Mouse (Mus musculus): Measurements from ENCODE around the gene Dnah10. TPM values are rescaled to one million over a fixed set of nuclear protein-coding genes. Genes with fewer than 3 reads are reported as not detected.

Gene Dnah10
- polyA plus RNA-seq, 1 experiment = 0.38 TPM

- Histone ChIP-seq H3K36me3 (ENCODE audit: control insufficient read depth, insufficient read depth, low read length) (no peaks in the 10 kb centered on the region), H3K27me3 (ENCODE audit: control insufficient read depth, insufficient read depth, low read length) (no peaks in the 10 kb centered on the region), H3K27ac (ENCODE audit: control insufficient read depth, insufficient read depth, low read length) (no peak overlapping the region), H3K4me3 (ENCODE audit: control insufficient read depth, insufficient read depth, low read length) (no peak overlapping the region), H3K4me1 (replicated peaks; ENCODE audit: control insufficient read depth, insufficient read depth, low read length) (no peaks in the 10 kb centered on the region)
- TF ChIP-seq POLR2A (IDR thresholded peaks at IDR 0.05; ENCODE audit: control insufficient read depth, extremely low read depth, insufficient read depth, low read length, poor library complexity) (no peak), CTCF (IDR thresholded peaks at IDR 0.05; ENCODE audit: borderline replicate concordance, control insufficient read depth, extremely low read depth, insufficient read depth, low read length, poor library complexity) (no peak)
- WGBS = 59% methylated on average over 4 of the region's 4 CpGs
- peak; percentile 74 for DNase-seq
Observed at GRCm38 (mm10) chr5:124868981-124869380, 144.1 kb downstream of the Dnah10 start.

- DNase-seq = no peak
- TF ChIP-seq POLR2A (IDR thresholded peaks at IDR 0.05; ENCODE audit: control insufficient read depth, extremely low read depth, insufficient read depth, low read length, poor library complexity) = no peak
- no peak for TF ChIP-seq CTCF (IDR thresholded peaks at IDR 0.05; ENCODE audit: borderline replicate concordance, control insufficient read depth, extremely low read depth, insufficient read depth, low read length, poor library complexity)
- H3K4me1 ChIP-seq (replicated peaks; ENCODE audit: control insufficient read depth, insufficient read depth, low read length) = no peaks in the 10 kb centered on the region
- no peak overlapping the region for H3K4me3 ChIP-seq (ENCODE audit: control insufficient read depth, insufficient read depth, low read length)
- H3K27me3 ChIP-seq (ENCODE audit: control insufficient read depth, insufficient read depth, low read length) = no peaks in the 10 kb centered on the region
- H3K27ac ChIP-seq (ENCODE audit: control insufficient read depth, insufficient read depth, low read length) = no peak overlapping the region
- WGBS = 93% methylated on average over 2 of the region's 2 CpGs
- H3K36me3 ChIP-seq (ENCODE audit: control insufficient read depth, insufficient read depth, low read length) = no peaks in the 10 kb centered on the region
Observed at GRCm38 (mm10) chr5:124872033-124872432, 147.1 kb downstream of the Dnah10 start.

GRCm38 (mm10) chr5:124873096-124873495 lies 148.2 kb downstream of the Dnah10 start:
- 32% methylated on average over 3 of the region's 3 CpGs for WGBS
- DNase-seq = no peak
- H3K27me3 ChIP-seq (ENCODE audit: control insufficient read depth, insufficient read depth, low read length) = no peaks in the 10 kb centered on the region
- no peak overlapping the region for H3K4me3 ChIP-seq (ENCODE audit: control insufficient read depth, insufficient read depth, low read length)
- TF ChIP-seq POLR2A (IDR thresholded peaks at IDR 0.05; ENCODE audit: control insufficient read depth, extremely low read depth, insufficient read depth, low read length, poor library complexity) = no peak
- TF ChIP-seq CTCF (IDR thresholded peaks at IDR 0.05; ENCODE audit: borderline replicate concordance, control insufficient read depth, extremely low read depth, insufficient read depth, low read length, poor library complexity) = no peak
- H3K36me3 ChIP-seq (ENCODE audit: control insufficient read depth, insufficient read depth, low read length) = no peaks in the 10 kb centered on the region
- H3K4me1 ChIP-seq (replicated peaks; ENCODE audit: control insufficient read depth, insufficient read depth, low read length) = no peaks in the 10 kb centered on the region
- H3K27ac ChIP-seq (ENCODE audit: control insufficient read depth, insufficient read depth, low read length) = no peak overlapping the region

- Histone ChIP-seq H3K27ac (ENCODE audit: control insufficient read depth, insufficient read depth, low read length) (no peak overlapping the region), H3K36me3 (ENCODE audit: control insufficient read depth, insufficient read depth, low read length) (no peaks in the 10 kb centered on the region), H3K4me1 (replicated peaks; ENCODE audit: control insufficient read depth, insufficient read depth, low read length) (no peaks in the 10 kb centered on the region), H3K27me3 (ENCODE audit: control insufficient read depth, insufficient read depth, low read length) (no peaks in the 10 kb centered on the region), H3K4me3 (ENCODE audit: control insufficient read depth, insufficient read depth, low read length) (no peak overlapping the region)
- WGBS = 95% methylated on average over 6 of the region's 6 CpGs
- no peak for TF ChIP-seq POLR2A (IDR thresholded peaks at IDR 0.05; ENCODE audit: control insufficient read depth, extremely low read depth, insufficient read depth, low read length, poor library complexity)
- no peak for TF ChIP-seq CTCF (IDR thresholded peaks at IDR 0.05; ENCODE audit: borderline replicate concordance, control insufficient read depth, extremely low read depth, insufficient read depth, low read length, poor library complexity)
- DNase-seq = no peak
Observed at GRCm38 (mm10) chr5:124873890-124874601, 149.2 kb downstream of the Dnah10 start.

- 97% methylated on average over 4 of the region's 4 CpGs for WGBS
- Histone ChIP-seq H3K27ac (ENCODE audit: control insufficient read depth, insufficient read depth, low read length) (no peak overlapping the region), H3K27me3 (ENCODE audit: control insufficient read depth, insufficient read depth, low read length) (no peaks in the 10 kb centered on the region), H3K4me1 (replicated peaks; ENCODE audit: control insufficient read depth, insufficient read depth, low read length) (no peaks in the 10 kb centered on the region), H3K4me3 (ENCODE audit: control insufficient read depth, insufficient read depth, low read length) (no peak overlapping the region), H3K36me3 (ENCODE audit: control insufficient read depth, insufficient read depth, low read length) (no peaks in the 10 kb centered on the region; the same call in 1 of the 2 replicates)
- TF ChIP-seq CTCF (IDR thresholded peaks at IDR 0.05; ENCODE audit: borderline replicate concordance, control insufficient read depth, extremely low read depth, insufficient read depth, low read length, poor library complexity) (no peak), POLR2A (IDR thresholded peaks at IDR 0.05; ENCODE audit: control insufficient read depth, extremely low read depth, insufficient read depth, low read length, poor library complexity) (no peak)
- DNase-seq = no peak
Observed at GRCm38 (mm10) chr5:124879251-124879650, 154.4 kb downstream of the Dnah10 start.

GRCm38 (mm10) chr5:124879801-124880200 lies 154.9 kb downstream of the Dnah10 start:
- H3K4me3 ChIP-seq (ENCODE audit: control insufficient read depth, insufficient read depth, low read length) = no peak overlapping the region
- no peaks in the 10 kb centered on the region for H3K27me3 ChIP-seq (ENCODE audit: control insufficient read depth, insufficient read depth, low read length)
- H3K36me3 ChIP-seq (ENCODE audit: control insufficient read depth, insufficient read depth, low read length) = peaks cover 5% of the 10 kb centered on the region
- no peak overlapping the region for H3K27ac ChIP-seq (ENCODE audit: control insufficient read depth, insufficient read depth, low read length)
- no peak for TF ChIP-seq CTCF (IDR thresholded peaks at IDR 0.05; ENCODE audit: borderline replicate concordance, control insufficient read depth, extremely low read depth, insufficient read depth, low read length, poor library complexity)
- TF ChIP-seq POLR2A (IDR thresholded peaks at IDR 0.05; ENCODE audit: control insufficient read depth, extremely low read depth, insufficient read depth, low read length, poor library complexity) = no peak
- no peaks in the 10 kb centered on the region for H3K4me1 ChIP-seq (replicated peaks; ENCODE audit: control insufficient read depth, insufficient read depth, low read length)
- 95% methylated on average over 6 of the region's 6 CpGs for WGBS
- DNase-seq = no peak

Measured in thymus, adult 2 months (tissue).